Mouse (Mus musculus) heart, embryonic 10.5 days (tissue): ENCODE measurements at regions not wholly inside any gene's neighbourhood (a gene's known extent, or its start where the extent isn't known, plus 50 kb on each side); places are given as distances from the start of the nearest gene placed in this dataset.
"Not testable (repeated sequence)": the region's sequence is repeated elsewhere in the genome, so short reads cannot be mapped to it uniquely, and the experiment has no call there.

Experiments
- DNase-seq: peaks from one replicate; pipeline ENCODE4 v3.0.0-alpha.2; 2017; ENCODE audit warnings: low spot score
- H3K27ac ChIP-seq: fragments of 300-500 bp; sonication (generic); 2 replicates; pipeline ENCODE4 v1.5.1; 2016; ENCODE audit warnings: mild to moderate bottlenecking
- H3K27me3 ChIP-seq: fragments of 300-500 bp; sonication (generic); 2 replicates; pipeline ENCODE4 v1.6.1; 2016; ENCODE audit warnings: mild to moderate bottlenecking; ENCODE audit not compliant: poor library complexity, insufficient read depth, severe bottlenecking
- H3K36me3 ChIP-seq: fragments of 300-500 bp; sonication (generic); 2 replicates; pipeline ENCODE4 v1.6.1; 2016; ENCODE audit warnings: mild to moderate bottlenecking, moderate library complexity
- H3K4me1 ChIP-seq: fragments of 300-500 bp; sonication (generic); 2 replicates; pipeline ENCODE4 v1.6.1; 2016; ENCODE audit warnings: mild to moderate bottlenecking
- H3K4me3 ChIP-seq: fragments of 300-500 bp; sonication (generic); 2 replicates; pipeline ENCODE4 v1.5.1; 2016; ENCODE audit warnings: mild to moderate bottlenecking, moderate library complexity
- H3K9me3 ChIP-seq: fragments of 300-500 bp; sonication (generic); 2 replicates; pipeline ENCODE4 v1.6.1; 2016; ENCODE audit warnings: mild to moderate bottlenecking, moderate library complexity
- WGBS: fragments of 180-500 bp; shearing (Covaris S2); methylation state at CpG from one replicate; pipeline ENCODE4 v1.1.7; 2016; 5-methylcytosine and 5-hydroxymethylcytosine counted together

GRCm38 (mm10) chr13:52305328-52305727, 225.8 kb downstream of the Diras2 start:
- DNase-seq, H3K27ac ChIP-seq, H3K36me3 ChIP-seq, H3K27me3 ChIP-seq, H3K4me3 ChIP-seq, H3K9me3 ChIP-seq, H3K4me1 ChIP-seq: not testable (repeated sequence)

- Histone ChIP-seq H3K4me3 (no peak overlapping the region), H3K27me3 (no peaks in the 10 kb centered on the region), H3K27ac (no peak overlapping the region), H3K9me3 (no peaks in the 10 kb centered on the region), H3K4me1 (peaks cover 6% of the 10 kb centered on the region; the same call in 1 of the 2 replicates), H3K36me3 (no peaks in the 10 kb centered on the region)
- WGBS, result 57% methylated on average over 9 of the region's 9 CpGs
- DNase-seq, result no peak
Measured at GRCm38 (mm10) chr13:52306783-52307440, 224.2 kb downstream of the Diras2 start.

DNA sequence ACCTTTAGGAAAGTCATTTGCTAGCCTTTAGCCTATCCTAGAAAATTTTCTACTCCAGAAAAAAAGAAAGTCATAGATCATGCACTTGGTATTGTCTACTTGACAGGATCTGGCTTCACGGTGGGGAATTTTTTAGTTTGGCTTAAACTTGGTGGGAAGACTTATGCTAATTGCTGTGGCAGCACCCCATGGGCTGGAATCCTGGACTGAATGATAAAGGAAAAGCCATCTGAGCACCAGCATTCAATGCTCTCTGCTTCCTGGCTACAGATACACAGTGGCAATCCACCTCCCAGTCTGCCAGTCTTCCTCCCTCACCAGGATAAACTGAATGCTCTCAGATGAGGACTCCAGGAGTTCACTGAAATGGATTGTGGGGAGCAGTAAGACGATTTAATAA, 220.1 kb downstream of the Diras2 start:
- Histone ChIP-seq H3K9me3 (no peaks in the 10 kb centered on the region; the same call in 1 of the 2 replicates), H3K36me3 (no peaks in the 10 kb centered on the region), H3K27ac (no peak overlapping the region), H3K4me1 (peaks cover 6% of the 10 kb centered on the region; the same call in 1 of the 2 replicates), H3K4me3 (no peak overlapping the region), H3K27me3 (no peaks in the 10 kb centered on the region)
- WGBS, result 37% methylated on average over 2 of the region's 2 CpGs
- no peak for DNase-seq

DNA sequence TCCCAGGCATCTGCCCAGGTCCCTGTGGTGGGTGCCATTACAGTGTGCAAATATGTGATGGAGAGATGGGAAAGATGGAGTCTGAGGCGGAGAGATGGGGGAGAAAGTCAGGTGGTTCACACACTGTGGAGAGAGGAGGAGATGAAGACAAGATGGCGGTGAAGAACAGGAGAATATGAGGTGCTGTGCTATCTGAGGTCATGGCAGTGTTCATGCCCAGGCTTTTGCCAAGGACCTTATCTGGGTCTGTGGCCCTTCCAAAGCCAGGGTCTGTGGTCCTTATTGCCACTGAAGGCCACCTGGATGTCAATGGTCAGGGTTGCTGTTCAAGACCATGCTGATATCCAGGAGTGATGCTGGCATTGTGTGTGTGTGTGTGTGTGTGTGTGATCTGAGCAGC, 212.8 kb downstream of the Diras2 start:
- 83% methylated on average over 2 of the region's 2 CpGs for WGBS
- Histone ChIP-seq H3K27me3 (no peaks in the 10 kb centered on the region), H3K36me3 (no peaks in the 10 kb centered on the region), H3K4me1 (no peaks in the 10 kb centered on the region), H3K27ac (no peak overlapping the region), H3K4me3 (no peak overlapping the region), H3K9me3 (no peaks in the 10 kb centered on the region; the same call in 1 of the 2 replicates)
- peak; percentile 69 for DNase-seq

GRCm38 (mm10) chr13:52323691-52324090, 207.4 kb downstream of the Diras2 start:
- Histone ChIP-seq H3K27me3 (no peaks in the 10 kb centered on the region), H3K4me1 (peaks cover 11% of the 10 kb centered on the region; the same call in 1 of the 2 replicates), H3K4me3 (no peak overlapping the region), H3K36me3 (no peaks in the 10 kb centered on the region), H3K27ac (no peak overlapping the region), H3K9me3 (no peaks in the 10 kb centered on the region)
- DNase-seq, result peak; percentile 60
- 79% methylated on average over 3 of the region's 3 CpGs for WGBS

DNA sequence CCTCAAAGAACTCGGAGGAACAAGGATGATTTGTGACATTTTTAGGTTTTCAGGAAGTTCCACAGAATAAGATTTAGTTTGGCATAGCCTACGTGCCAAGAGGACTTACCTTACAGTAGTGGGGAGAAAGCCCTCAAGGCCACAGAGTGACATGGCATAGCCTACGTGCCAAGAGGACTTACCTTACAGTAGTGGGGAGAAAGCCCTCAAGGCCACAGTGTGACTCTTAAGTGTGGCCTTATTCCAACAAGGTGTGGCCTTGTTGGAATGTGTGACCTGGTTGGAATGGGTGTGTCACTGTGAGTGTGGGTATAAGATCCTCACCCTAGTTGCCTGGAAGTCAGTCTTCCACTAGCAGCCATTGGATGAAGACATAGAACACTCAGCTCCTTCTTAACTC, 206.7 kb downstream of the Diras2 start:
- peaks cover 11% of the 10 kb centered on the region; the same call in 1 of the 2 replicates for H3K4me1 ChIP-seq
- not testable (repeated sequence) for H3K4me3 ChIP-seq, H3K27ac ChIP-seq, H3K36me3 ChIP-seq, H3K27me3 ChIP-seq, H3K9me3 ChIP-seq
- DNase-seq, result peak; percentile 45
- WGBS, result 75% methylated on average over 3 of the region's 3 CpGs

DNA sequence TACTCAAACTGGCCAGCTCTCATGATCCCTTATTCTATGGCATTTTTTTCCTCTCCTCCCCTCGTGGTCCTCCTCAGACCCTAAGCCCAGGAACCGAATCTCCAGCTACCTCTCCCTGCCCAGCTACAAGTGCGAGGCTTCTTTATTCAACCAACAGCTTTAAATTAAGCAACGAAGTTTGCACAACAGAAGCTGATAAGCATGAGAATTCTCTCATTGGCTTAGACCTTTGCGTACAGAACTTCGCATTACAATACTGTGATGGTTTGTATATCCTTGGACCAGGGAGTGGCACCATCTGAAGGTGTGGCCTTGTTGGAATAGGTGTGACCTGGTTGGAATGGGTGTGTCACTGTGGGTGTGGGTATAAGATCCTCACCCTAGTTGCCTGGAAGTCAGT, 205.4 kb downstream of the Diras2 start:
- not testable (repeated sequence) for H3K27ac ChIP-seq, H3K27me3 ChIP-seq, DNase-seq, H3K9me3 ChIP-seq, H3K36me3 ChIP-seq, H3K4me3 ChIP-seq
- WGBS, result 84% methylated on average over 6 of the region's 6 CpGs
- H3K4me1 ChIP-seq, result peaks cover 16% of the 10 kb centered on the region; the same call in 1 of the 2 replicates

GRCm38 (mm10) chr13:52327734-52328133, 203.3 kb downstream of the Diras2 start:
- 91% methylated on average over 9 of the region's 9 CpGs for WGBS
- Histone ChIP-seq H3K4me3 (no peak overlapping the region), H3K9me3 (no peaks in the 10 kb centered on the region), H3K36me3 (no peaks in the 10 kb centered on the region), H3K4me1 (peaks cover 16% of the 10 kb centered on the region; the same call in 1 of the 2 replicates), H3K27ac (no peak overlapping the region), H3K27me3 (no peaks in the 10 kb centered on the region)
- peak; percentile 58 for DNase-seq

DNA sequence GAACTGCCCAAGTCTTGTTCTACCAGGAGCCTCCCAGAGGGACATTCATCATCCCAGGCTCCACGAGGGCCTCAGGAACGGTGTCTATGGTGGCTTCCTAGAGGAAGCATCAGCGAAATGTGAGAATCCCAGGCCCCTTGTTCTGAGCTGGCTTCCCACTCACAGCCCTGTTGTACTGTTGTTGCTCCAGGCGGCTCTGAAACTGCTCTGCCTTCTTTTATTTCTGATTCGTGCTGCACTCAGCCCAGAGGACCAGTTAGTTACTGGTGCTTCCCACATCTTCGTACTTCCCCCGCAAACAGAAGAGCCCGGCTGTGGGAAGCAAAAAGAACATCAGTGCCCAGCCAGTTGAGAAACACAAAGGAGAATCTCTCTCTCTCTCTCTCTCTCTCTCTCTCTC, 202.3 kb downstream of the Diras2 start:
- no peaks in the 10 kb centered on the region for H3K27me3 ChIP-seq
- H3K9me3 ChIP-seq, result no peaks in the 10 kb centered on the region
- peak; percentile 55 for DNase-seq
- no peak overlapping the region for H3K4me3 ChIP-seq
- no peak overlapping the region for H3K27ac ChIP-seq
- H3K36me3 ChIP-seq, result no peaks in the 10 kb centered on the region
- H3K4me1 ChIP-seq, result peaks cover 16% of the 10 kb centered on the region; the same call in 1 of the 2 replicates
- 72% methylated on average over 8 of the region's 8 CpGs for WGBS

DNA sequence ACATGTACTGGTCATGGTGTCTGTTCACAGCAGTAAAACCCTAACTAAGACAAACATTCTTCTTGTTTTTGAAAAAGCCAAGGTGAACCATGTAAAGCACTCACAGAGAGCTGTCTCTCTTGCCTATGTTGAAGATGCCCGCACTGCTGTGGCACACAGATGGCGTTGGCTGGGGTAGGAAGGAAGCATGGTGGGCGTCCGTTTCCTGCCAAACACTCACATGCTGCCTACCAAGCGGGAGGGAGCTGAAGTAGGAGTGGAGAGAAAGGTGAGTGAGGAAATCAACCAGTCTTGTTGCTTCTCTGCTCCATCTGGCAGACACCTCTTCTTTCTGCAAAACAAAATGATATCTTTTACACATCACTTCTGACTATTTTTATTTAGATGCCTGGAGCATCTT, 200.0 kb downstream of the Diras2 start:
- Histone ChIP-seq H3K9me3 (no peaks in the 10 kb centered on the region), H3K27ac (no peak overlapping the region), H3K36me3 (no peaks in the 10 kb centered on the region), H3K27me3 (no peaks in the 10 kb centered on the region), H3K4me1 (peaks cover 16% of the 10 kb centered on the region; the same call in 1 of the 2 replicates), H3K4me3 (no peak overlapping the region)
- 78% methylated on average over 5 of the region's 5 CpGs for WGBS
- DNase-seq, result peak; percentile 39

- Histone ChIP-seq H3K36me3 (no peaks in the 10 kb centered on the region), H3K27me3 (no peaks in the 10 kb centered on the region), H3K9me3 (no peaks in the 10 kb centered on the region), H3K27ac (no peak overlapping the region), H3K4me3 (no peak overlapping the region), H3K4me1 (peaks cover 14% of the 10 kb centered on the region)
- peak; percentile 24 for DNase-seq
- WGBS, result 79% methylated on average over 3 of the region's 3 CpGs
Measured at GRCm38 (mm10) chr13:52334962-52335361, 196.1 kb downstream of the Diras2 start.

DNA sequence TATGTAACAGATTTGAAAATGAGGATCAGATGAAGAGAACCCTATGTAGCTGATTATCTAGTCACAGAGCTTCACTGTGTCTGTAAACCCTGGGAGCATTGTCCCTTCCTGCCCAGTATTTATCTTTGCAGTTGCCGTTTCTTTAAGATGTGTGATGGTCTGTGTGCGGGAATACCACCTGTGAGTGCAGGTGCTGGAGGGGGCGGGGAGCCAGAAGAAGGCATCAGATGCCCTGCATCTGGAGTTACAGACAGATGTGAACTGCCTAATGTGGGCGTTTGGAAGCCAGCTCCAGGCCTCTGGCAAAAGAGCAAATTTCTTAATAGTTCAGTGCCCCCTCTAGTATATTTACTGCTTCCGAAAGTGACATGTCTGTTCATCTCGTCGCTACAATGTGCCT, 193.1 kb downstream of the Diras2 start:
- Histone ChIP-seq H3K9me3 (no peaks in the 10 kb centered on the region), H3K36me3 (no peaks in the 10 kb centered on the region), H3K4me3 (no peak overlapping the region), H3K4me1 (peaks cover 14% of the 10 kb centered on the region), H3K27me3 (no peaks in the 10 kb centered on the region), H3K27ac (no peak overlapping the region)
- no peak for DNase-seq
- WGBS, result 67% methylated on average over 7 of the region's 7 CpGs

- H3K27me3 ChIP-seq, result no peaks in the 10 kb centered on the region
- WGBS, result 61% methylated on average over 10 of the region's 10 CpGs
Measured at GRCm38 (mm10) chr13:52339156-52339555, 191.9 kb downstream of the Diras2 start.

GRCm38 (mm10) chr13:52341981-52342380, 189.1 kb downstream of the Diras2 start:
- H3K27ac ChIP-seq, result no peak overlapping the region
- no peaks in the 10 kb centered on the region for H3K27me3 ChIP-seq
- no peaks in the 10 kb centered on the region for H3K36me3 ChIP-seq
- H3K4me3 ChIP-seq, result no peak overlapping the region
- peak; percentile 48 for DNase-seq
- 85% methylated on average over 8 of the region's 8 CpGs for WGBS
- peaks cover 12% of the 10 kb centered on the region for H3K4me1 ChIP-seq
- H3K9me3 ChIP-seq, result no peaks in the 10 kb centered on the region

More at GRCm38 (mm10) chr13:52339156-52339555, 191.9 kb downstream of the Diras2 start:
- H3K4me3 ChIP-seq, result no peak overlapping the region
- no peaks in the 10 kb centered on the region for H3K36me3 ChIP-seq
- H3K4me1 ChIP-seq, result peaks cover 14% of the 10 kb centered on the region
- no peak overlapping the region for H3K27ac ChIP-seq
- DNase-seq, result no peak
- no peaks in the 10 kb centered on the region for H3K9me3 ChIP-seq
